Mouse (Mus musculus) MEL (cell line): Measurements from ENCODE around the gene Ildr1. TPM values are rescaled to one million over a fixed set of nuclear protein-coding genes. Genes with fewer than 3 reads are reported as not detected.

Experiments used
- DNase-seq: peaks from one replicate; pipeline ENCODE4 v3.0.0; 2011; ENCODE audit warnings: low read depth, low spot score
- H3K27ac ChIP-seq: 2 replicates; pipeline ENCODE4 v1.5.1; 2012; ENCODE audit warnings: low read depth, mild to moderate bottlenecking, control low read depth, low read length, moderate library complexity; ENCODE audit not compliant: control insufficient read depth
- H3K27me3 ChIP-seq, 2 experiments: fragments of 150-350 bp in 1 of 2; sonication (generic) in 1 of 2; 2 replicates each; pipeline ENCODE4 v1.6.1; 2012; ENCODE audit warnings: low read length in 2 of 2, mild to moderate bottlenecking in 2 of 2, improper control_type of control experiment in 1 of 2, moderate library complexity in 1 of 2; ENCODE audit not compliant: insufficient read depth in 2 of 2, control insufficient read depth in 1 of 2
- H3K36me3 ChIP-seq, 2 experiments: 2 replicates each; pipeline ENCODE4 v1.6.1; 2012 to 2014; ENCODE audit warnings: low read length in 2 of 2, improper control_type of control experiment in 1 of 2, inconsistent platforms in 1 of 2, mild to moderate bottlenecking in 1 of 2; ENCODE audit not compliant: insufficient read depth in 2 of 2, control insufficient read depth in 1 of 2
- H3K4me1 ChIP-seq, 2 experiments: fragments of 150-350 bp in 1 of 2; sonication (generic) in 1 of 2; 2 replicates each; pipeline ENCODE4 v1.6.1; 2012; ENCODE audit warnings: low read length in 2 of 2, improper control_type of control experiment in 1 of 2, mild to moderate bottlenecking in 1 of 2; ENCODE audit not compliant: insufficient read depth in 2 of 2, control insufficient read depth in 1 of 2
- H3K4me3 ChIP-seq, 2 experiments: fragments of 150-350 bp in 1 of 2; sonication (generic) in 1 of 2; 2 replicates each; pipeline ENCODE4 v1.5.1; 2012; ENCODE audit warnings: low read depth in 2 of 2, low read length in 2 of 2, mild to moderate bottlenecking in 2 of 2, moderate library complexity in 2 of 2, control low read depth in 1 of 2, improper control_type of control experiment in 1 of 2; ENCODE audit not compliant: control insufficient read depth in 1 of 2, insufficient read depth in 1 of 2
- H3K79me2 ChIP-seq: 2 replicates; pipeline ENCODE4 v1.6.1; 2012; ENCODE audit warnings: mild to moderate bottlenecking, low read length, moderate library complexity; ENCODE audit not compliant: control insufficient read depth, poor library complexity, insufficient read depth
- H3K9ac ChIP-seq: 2 replicates; pipeline ENCODE4 v1.6.1; 2012; ENCODE audit warnings: low read depth, mild to moderate bottlenecking, control low read depth, low read length, moderate library complexity; ENCODE audit not compliant: control insufficient read depth, poor library complexity, severe bottlenecking
- H3K9me3 ChIP-seq: fragments of 150-350 bp; sonication (generic); replicated peaks from 2 replicates; pipeline ENCODE4 v1.6.1; 2012; ENCODE audit warnings: mild to moderate bottlenecking, low read length, improper control_type of control experiment, moderate library complexity; ENCODE audit not compliant: insufficient read depth
- CHD1 ChIP-seq: IDR thresholded peaks from 2 replicates; pipeline ENCODE4 v1.6.1; 2012; ENCODE audit warnings: low read depth, mild to moderate bottlenecking, inconsistent platforms, low read length, improper control_type of control experiment
- CHD2 ChIP-seq: IDR thresholded peaks from 2 replicates; pipeline ENCODE4 v1.6.1; 2011; ENCODE audit warnings: low read length, improper control_type of control experiment
- CTCF ChIP-seq, 3 experiments: IDR thresholded peaks in 2 of 3; conservative IDR thresholded peaks in 1 of 3; 2 replicates each; pipeline ENCODE4 v1.5.1; 2011 to 2012; ENCODE audit warnings: low read length in 3 of 3, low read depth in 2 of 3, mild to moderate bottlenecking in 2 of 3, improper control_type of control experiment in 1 of 3, inconsistent platforms in 1 of 3, mixed read lengths in 1 of 3, moderate library complexity in 1 of 3; ENCODE audit not compliant: control insufficient read depth in 1 of 3, insufficient read depth in 1 of 3, poor library complexity in 1 of 3, severe bottlenecking in 1 of 3
- EP300 ChIP-seq, 2 experiments: IDR thresholded peaks; 2 replicates each; pipeline ENCODE4 v1.6.1; 2011; ENCODE audit warnings: improper control_type of control experiment in 2 of 2, low read length in 2 of 2, low read depth in 1 of 2, mild to moderate bottlenecking in 1 of 2
- ETS1 ChIP-seq: IDR thresholded peaks from 2 replicates; pipeline ENCODE4 v1.6.1; 2012; ENCODE audit warnings: low read depth, mild to moderate bottlenecking, inconsistent platforms, low read length, improper control_type of control experiment, moderate library complexity
- GABPA ChIP-seq: IDR thresholded peaks from 2 replicates; pipeline ENCODE4 v1.6.1; 2012; ENCODE audit warnings: low read depth, mild to moderate bottlenecking, inconsistent platforms, low read length, improper control_type of control experiment, moderate library complexity
- GATA1 ChIP-seq: IDR thresholded peaks from 2 replicates; pipeline ENCODE4 v1.6.1; 2011; ENCODE audit warnings: low read depth, low read length, improper control_type of control experiment
- JUND ChIP-seq: IDR thresholded peaks from 2 replicates; pipeline ENCODE4 v1.6.1; 2011; ENCODE audit warnings: low read depth, mild to moderate bottlenecking, improper control_type of control experiment, low read length
- KAT2A ChIP-seq: conservative IDR thresholded peaks from 2 replicates; pipeline ENCODE4 v1.6.1; 2012; ENCODE audit warnings: low read depth, low read length, improper control_type of control experiment, inconsistent platforms
- MAFK ChIP-seq: IDR thresholded peaks from 2 replicates; pipeline ENCODE4 v1.6.1; 2011; ENCODE audit warnings: low read depth, mild to moderate bottlenecking, low read length, improper control_type of control experiment, borderline replicate concordance
- MAZ ChIP-seq: IDR thresholded peaks from 2 replicates; pipeline ENCODE4 v1.6.1; 2012; ENCODE audit warnings: low read depth, mild to moderate bottlenecking, inconsistent platforms, low read length, improper control_type of control experiment
- MEF2A ChIP-seq: IDR thresholded peaks from 2 replicates; pipeline ENCODE4 v1.6.1; 2014; ENCODE audit warnings: low read depth, mild to moderate bottlenecking, inconsistent platforms, low read length, improper control_type of control experiment; ENCODE audit not compliant: poor library complexity, insufficient replicate concordance, severe bottlenecking; ENCODE audit errors: extremely low read depth
- NELFE ChIP-seq: IDR thresholded peaks from 2 replicates; pipeline ENCODE4 v1.6.1; 2011; ENCODE audit warnings: low read depth, low read length, improper control_type of control experiment
- NRF1 ChIP-seq: IDR thresholded peaks from 2 replicates; pipeline ENCODE4 v1.6.1; 2014; ENCODE audit warnings: low read depth, mild to moderate bottlenecking, inconsistent platforms, low read length, improper control_type of control experiment, moderate library complexity; ENCODE audit not compliant: poor library complexity, insufficient read depth, severe bottlenecking
- POLR2AphosphoS2 ChIP-seq: IDR thresholded peaks from 2 replicates; pipeline ENCODE4 v1.6.1; 2011; ENCODE audit warnings: low read length, improper control_type of control experiment
- POLR2AphosphoS5 ChIP-seq: IDR thresholded peaks from 2 replicates; pipeline ENCODE4 v1.6.1; 2012; ENCODE audit warnings: low read depth, borderline replicate concordance, mild to moderate bottlenecking, inconsistent platforms, low read length, moderate library complexity, mixed read lengths
- RAD21 ChIP-seq: IDR thresholded peaks from 2 replicates; pipeline ENCODE4 v1.6.1; 2011; ENCODE audit warnings: mild to moderate bottlenecking, low read depth, low read length, improper control_type of control experiment
- SIN3A ChIP-seq: IDR thresholded peaks from 2 replicates; pipeline ENCODE4 v1.6.1; 2012; ENCODE audit warnings: low read length, improper control_type of control experiment, inconsistent platforms
- SMC3 ChIP-seq: IDR thresholded peaks from 2 replicates; pipeline ENCODE4 v1.6.1; 2011; ENCODE audit warnings: low read depth, low read length, improper control_type of control experiment
- TAL1 ChIP-seq: IDR thresholded peaks from 2 replicates; pipeline ENCODE4 v1.6.1; 2012; ENCODE audit warnings: mild to moderate bottlenecking, inconsistent platforms, low read length, moderate library complexity, mixed read lengths
- TBP ChIP-seq: IDR thresholded peaks from 2 replicates; pipeline ENCODE4 v1.8.0; 2011; ENCODE audit warnings: low read depth, low read length, improper control_type of control experiment
- UBTF ChIP-seq: IDR thresholded peaks from 2 replicates; pipeline ENCODE4 v1.6.1; 2012; ENCODE audit warnings: low read depth, mild to moderate bottlenecking, inconsistent platforms, low read length, improper control_type of control experiment, moderate library complexity, borderline replicate concordance; ENCODE audit not compliant: insufficient read depth
- USF1 ChIP-seq: IDR thresholded peaks from 2 replicates; pipeline ENCODE4 v1.6.1; 2014; ENCODE audit warnings: low read depth, mild to moderate bottlenecking, inconsistent platforms, low read length, improper control_type of control experiment, moderate library complexity
- ZC3H11A ChIP-seq: IDR thresholded peaks from 2 replicates; pipeline ENCODE4 v1.6.1; 2012; ENCODE audit warnings: low read depth, mild to moderate bottlenecking, inconsistent platforms, low read length, improper control_type of control experiment
- ZMIZ1 ChIP-seq: IDR thresholded peaks from 2 replicates; pipeline ENCODE4 v1.6.1; 2012; ENCODE audit warnings: low read depth, mild to moderate bottlenecking, inconsistent platforms, low read length, improper control_type of control experiment, moderate library complexity
- polyA plus RNA-seq, 2 experiments: library from polyadenylated mRNA; stranded (reverse) in 1 of 2; unstranded in 1 of 2; fragments of >175 nt in 1 of 2; fragments of >200 nt in 1 of 2; gene quantifications; 2 replicates each; pipeline versions ENCODE4 v1.2.1 to v1.2.4; 2012; ENCODE audit warnings: low replicate concordance in 2 of 2, low read depth in 1 of 2; ENCODE audit not compliant: insufficient read length in 2 of 2, insufficient read depth in 1 of 2, missing spikeins in 1 of 2
- total RNA-seq: library from RNA; depleted of rRNA; stranded (reverse); fragments of 300-350 nt; gene quantifications from 2 replicates; pipeline ENCODE4 v1.2.3, GENCODE M21; 2012

Ildr1 gene
- total and polyA plus RNA-seq, 3 experiments: not detected

DNA sequence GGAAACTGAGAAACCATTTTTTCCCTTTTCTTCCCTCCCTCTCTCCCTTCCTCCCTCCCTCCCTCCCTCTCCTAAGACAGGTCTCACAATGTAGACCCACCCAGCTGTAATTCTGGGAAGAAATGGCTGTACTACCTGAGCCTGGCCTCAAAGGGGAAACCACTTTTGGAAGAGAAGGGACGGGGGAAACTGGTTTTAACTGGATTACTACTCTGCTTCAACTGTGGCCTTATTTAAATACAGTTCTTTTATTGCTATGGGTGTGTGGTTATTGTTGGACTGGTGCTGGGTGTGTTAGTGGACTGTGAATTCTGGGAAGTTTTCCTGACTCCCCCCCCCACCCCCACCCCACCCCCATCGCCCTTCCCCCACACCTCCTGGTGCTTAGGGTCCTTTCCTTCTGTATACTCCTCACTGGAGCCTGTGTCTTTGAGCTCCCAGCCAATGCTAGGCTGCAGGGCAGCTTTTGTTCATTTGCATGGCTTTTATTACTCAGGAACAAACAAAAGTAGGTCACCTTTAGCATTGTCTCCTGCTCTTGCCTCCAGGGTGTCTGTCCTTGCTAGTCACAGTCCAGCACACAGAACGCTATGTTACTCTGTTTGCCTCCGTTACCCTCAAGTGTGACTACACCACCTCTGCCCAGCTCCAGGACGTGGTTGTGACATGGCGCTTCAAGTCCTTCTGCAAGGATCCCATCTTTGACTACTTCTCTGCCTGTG is 14.1 kb downstream of the Ildr1 start:
- Histone ChIP-seq H3K36me3 (no peaks in the 10 kb centered on the region), H3K4me3 (no peak overlapping the region), H3K9me3 (no peaks in the 10 kb centered on the region), H3K27ac (no peak overlapping the region), H3K4me1 (no peaks in the 10 kb centered on the region)
- TF ChIP-seq CHD1: no peak
- TF ChIP-seq, all 39 proteins: peak for 0
- Histone ChIP-seq H3K9ac (no peak overlapping the region), H3K79me2 (no peaks in the 10 kb centered on the region), H3K27me3 (no peaks in the 10 kb centered on the region)
- no peak for DNase-seq

DNA sequence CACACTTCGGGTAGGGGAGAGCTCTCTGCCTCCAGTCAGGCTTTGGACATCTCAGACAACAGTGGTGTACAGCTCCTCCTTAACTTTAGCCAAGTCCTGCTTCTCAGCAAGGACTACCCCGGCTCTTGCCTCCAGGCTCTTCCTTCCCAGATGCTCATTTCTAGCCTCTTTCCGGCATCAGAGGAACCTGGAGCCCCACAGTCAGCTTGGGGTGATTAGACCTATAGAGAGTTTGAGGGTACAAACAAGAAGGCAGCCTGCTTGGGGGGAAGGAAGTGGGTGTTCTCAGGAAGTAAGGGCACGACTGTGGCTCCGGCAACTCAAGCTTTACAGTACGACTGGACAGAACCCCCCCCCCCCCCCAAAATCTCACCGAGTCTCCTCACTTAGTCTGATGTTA is 15.0 kb downstream of the Ildr1 start:
- Histone ChIP-seq H3K27ac (no peak overlapping the region), H3K4me1 (no peaks in the 10 kb centered on the region)

DNA sequence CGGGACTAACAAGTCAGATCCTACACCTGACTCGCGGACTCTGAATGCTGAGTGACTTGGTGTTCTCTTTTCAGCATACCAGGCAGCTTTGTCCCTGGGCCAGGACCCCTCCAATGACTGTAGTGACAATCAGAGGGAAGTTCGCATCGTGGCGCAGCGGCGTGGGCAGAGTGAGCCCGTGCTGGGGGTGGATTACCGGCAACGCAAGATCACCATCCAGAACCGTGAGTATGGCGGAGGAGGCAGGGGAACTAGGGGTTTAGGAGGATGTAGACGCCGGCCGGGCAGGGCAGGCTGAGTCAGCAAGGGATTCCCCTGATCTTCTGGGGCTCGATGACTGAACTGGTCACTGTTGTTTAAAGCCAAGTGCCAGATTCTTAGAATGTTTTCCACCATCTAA is 15.6 kb downstream of the Ildr1 start:
- no peak overlapping the region for H3K27ac ChIP-seq
- no peak for DNase-seq
- no peak overlapping the region for H3K4me3 ChIP-seq
- H3K9ac ChIP-seq: no peak overlapping the region
- no peaks in the 10 kb centered on the region for H3K79me2 ChIP-seq
- no peaks in the 10 kb centered on the region for H3K27me3 ChIP-seq
- H3K36me3 ChIP-seq: no peaks in the 10 kb centered on the region
- no peaks in the 10 kb centered on the region for H3K4me1 ChIP-seq
- no peak for TF ChIP-seq KAT2A
- TF ChIP-seq MAFK: no peak
- no peak for TF ChIP-seq TBP
- TF ChIP-seq MEF2A: no peak
- TF ChIP-seq NRF1: no peak
- TF ChIP-seq SMC3: no peak
- TF ChIP-seq JUND: no peak
- no peak for TF ChIP-seq POLR2AphosphoS5
- TF ChIP-seq UBTF: no peak
- no peak for TF ChIP-seq MAZ
- no peak for TF ChIP-seq ZC3H11A
- TF ChIP-seq RAD21: no peak
- no peak for TF ChIP-seq SIN3A
- TF ChIP-seq GATA1: no peak
- TF ChIP-seq EP300 (IDR thresholded peaks at IDR 0.05; ENCODE audit: low read depth in 1 of 2, low read length in 2 of 2): no peak
- TF ChIP-seq ETS1: no peak
- TF ChIP-seq GABPA: no peak
- TF ChIP-seq TAL1: no peak
- TF ChIP-seq, all 39 proteins: peak for 0
- no peaks in the 10 kb centered on the region for H3K9me3 ChIP-seq

More for the DNA sequence above, 15.0 kb downstream of the Ildr1 start:
- no peaks in the 10 kb centered on the region for H3K27me3 ChIP-seq
- H3K9ac ChIP-seq: no peak overlapping the region
- no peak for DNase-seq
- no peak overlapping the region for H3K4me3 ChIP-seq
- H3K79me2 ChIP-seq: no peaks in the 10 kb centered on the region
- no peak for TF ChIP-seq NRF1
- no peak for TF ChIP-seq NELFE
- TF ChIP-seq CHD1: no peak
- no peak for TF ChIP-seq SMC3
- no peak for TF ChIP-seq UBTF
- TF ChIP-seq RAD21: no peak
- TF ChIP-seq CHD2: no peak
- no peak for TF ChIP-seq TBP
- no peak for TF ChIP-seq USF1
- no peak for TF ChIP-seq MAFK
- no peak for TF ChIP-seq SIN3A
- TF ChIP-seq ZMIZ1: no peak
- no peak for TF ChIP-seq KAT2A
- no peak for TF ChIP-seq CTCF (IDR thresholded peaks at IDR 0.05 in 2 of 3, conservative IDR thresholded peaks at IDR 0.05 in 1 of 3; ENCODE audit: control insufficient read depth in 1 of 3, insufficient read depth in 1 of 3, low read depth in 2 of 3, low read length in 3 of 3, poor library complexity in 1 of 3, severe bottlenecking in 1 of 3)
- TF ChIP-seq ETS1: no peak
- TF ChIP-seq POLR2AphosphoS2: no peak
- no peaks in the 10 kb centered on the region for H3K36me3 ChIP-seq
- no peaks in the 10 kb centered on the region for H3K9me3 ChIP-seq
